ENCODE assay signal across 17 mouse cellular contexts in genomic region chr17:79417953-79418352, GRCm38 (mm10).
"Had no signal": no experiment of that assay in that cellular context is flagged by ENCODE, and none has a peak within 500 bp of the region (broad histone marks: within the 10 kb centered on the region; RNA-seq: fewer than 3 reads in every experiment).

No protein-coding gene starts in this region.

- H3K27ac ChIP-seq: kidney, postnatal 0 days; liver, embryonic 15.5 days; lung, embryonic 15.5 days; macrophage; neural tube, embryonic 15.5 days had no signal

- H3K9me3 ChIP-seq: liver, embryonic 15.5 days; lung, embryonic 15.5 days; megakaryocyte, embryonic 14.5 days; neural tube, embryonic 15.5 days had no signal

- H3K4me3 ChIP-seq: liver, embryonic 15.5 days; lung, embryonic 15.5 days; megakaryocyte, embryonic 14.5 days; neural tube, embryonic 15.5 days had no signal

- H3K36me3 ChIP-seq: liver, embryonic 15.5 days; lung, embryonic 15.5 days; neural tube, embryonic 15.5 days had no signal

- H3K9ac ChIP-seq: liver, embryonic 15.5 days; lung, embryonic 15.5 days; neural tube, embryonic 15.5 days had no signal

- H3K4me1 ChIP-seq: liver, embryonic 15.5 days; lung, embryonic 15.5 days; megakaryocyte, embryonic 14.5 days; neural tube, embryonic 15.5 days had no signal

- DNase-seq: kidney, adult 8-10 months; kidney, postnatal 36 days; layer of hippocampus, adult 9-11 months; layer of hippocampus, postnatal 36 days; lung, postnatal 14 days; right cerebral cortex, adult 18-20 months; right cerebral cortex, postnatal 25 days; thymus, postnatal 36 days had no signal

- ATAC-seq: midbrain, embryonic 16.5 days had no signal

- H3K27me3 ChIP-seq: liver, embryonic 15.5 days; lung, embryonic 15.5 days; megakaryocyte, embryonic 14.5 days; neural tube, embryonic 15.5 days had no signal

- H3K4me2 ChIP-seq: liver, embryonic 11.5 days; liver, embryonic 15.5 days; lung, embryonic 15.5 days; midbrain, embryonic 11.5 days; neural tube, embryonic 15.5 days had no signal
